Mouse (Mus musculus) limb, embryonic 13.5 days (tissue): ENCODE measurements around the gene H2-Q2. TPM values are rescaled to one million over a fixed set of nuclear protein-coding genes. Genes with fewer than 3 reads are reported as not detected.
"Not testable (repeated sequence)": the region's sequence is repeated elsewhere in the genome, so short reads cannot be mapped to it uniquely, and the experiment has no call there.

ENCODE experiments used
- ATAC-seq: fragments of 200-750 bp; cut with Nextera tagmentation; 2 replicates; pipeline ENCODE4 v1.8.0; 2017; ENCODE audit warnings: low read depth, moderate number of reproducible peaks, moderate TSS enrichment; ENCODE audit not compliant: low FRiP score
- H3K27ac ChIP-seq: fragments of 300-500 bp; sonication (generic); 2 replicates; pipeline ENCODE4 v1.5.1; 2015; ENCODE audit warnings: inconsistent platforms, mild to moderate bottlenecking, moderate library complexity
- H3K27me3 ChIP-seq: fragments of 300-500 bp; sonication (generic); 2 replicates; pipeline ENCODE4 v1.6.1; 2015; ENCODE audit warnings: mild to moderate bottlenecking, inconsistent platforms
- H3K36me3 ChIP-seq: fragments of 300-500 bp; sonication (generic); 2 replicates; pipeline ENCODE4 v1.6.1; 2015; ENCODE audit warnings: inconsistent platforms, mild to moderate bottlenecking, moderate library complexity
- H3K4me1 ChIP-seq: fragments of 300-500 bp; sonication (generic); 2 replicates; pipeline ENCODE4 v1.6.1; 2015; ENCODE audit warnings: inconsistent platforms
- H3K4me2 ChIP-seq: fragments of 300-500 bp; sonication (generic); replicated peaks from 2 replicates; pipeline ENCODE4 v1.6.1; 2015; ENCODE audit warnings: inconsistent platforms, mild to moderate bottlenecking, moderate library complexity
- H3K4me3 ChIP-seq: fragments of 300-500 bp; sonication (generic); 2 replicates; pipeline ENCODE4 v1.5.1; 2015; ENCODE audit warnings: moderate library complexity, mild to moderate bottlenecking, inconsistent platforms
- H3K9ac ChIP-seq: fragments of 300-500 bp; sonication (generic); 2 replicates; pipeline ENCODE4 v1.6.1; 2015; ENCODE audit warnings: mild to moderate bottlenecking, inconsistent platforms
- H3K9me3 ChIP-seq: fragments of 300-500 bp; sonication (generic); 2 replicates; pipeline ENCODE4 v1.6.1; 2016; ENCODE audit warnings: inconsistent platforms
- WGBS: fragments of 180-500 bp; shearing (Covaris S2); methylation state at CpG from one replicate; pipeline ENCODE4 v1.1.7; 2015; 5-methylcytosine and 5-hydroxymethylcytosine counted together
- polyA plus RNA-seq: library from polyadenylated mRNA; unstranded; fragments of >200 nt; fragmentation: Nextera tagmentation; extraction: Ambion mirVana; gene quantifications from 2 replicates; pipeline ENCODE4 v1.2.1, GENCODE M21; 2015

H2-Q2 gene
- polyA plus RNA-seq, 1 experiment from 2014 or later = 0.69 TPM

GRCm38 (mm10) chr17:35326000-35326399, 16.0 kb upstream of the H2-Q2 start:
- not testable (repeated sequence) for H3K9me3 ChIP-seq

GRCm38 (mm10) chr17:35329714-35330113, 12.3 kb upstream of the H2-Q2 start:
- H3K36me3 ChIP-seq, ATAC-seq, H3K27ac ChIP-seq, H3K9me3 ChIP-seq, H3K4me3 ChIP-seq, H3K4me1 ChIP-seq, H3K4me2 ChIP-seq, H3K9ac ChIP-seq: not testable (repeated sequence)
- WGBS = 57% methylated on average over 3 of the region's 3 CpGs
- peaks cover 30% of the 10 kb centered on the region for H3K27me3 ChIP-seq

More at GRCm38 (mm10) chr17:35326000-35326399, 16.0 kb upstream of the H2-Q2 start:
- not testable (repeated sequence) for ATAC-seq, H3K9ac ChIP-seq, H3K36me3 ChIP-seq, H3K4me3 ChIP-seq, H3K4me2 ChIP-seq, H3K27ac ChIP-seq, H3K4me1 ChIP-seq
- H3K27me3 ChIP-seq = peaks cover 43% of the 10 kb centered on the region

GRCm38 (mm10) chr17:35331546-35331945, 10.5 kb upstream of the H2-Q2 start:
- 63% methylated on average over 6 of the region's 6 CpGs for WGBS
- not testable (repeated sequence) for H3K27ac ChIP-seq, H3K9ac ChIP-seq, H3K9me3 ChIP-seq, ATAC-seq, H3K4me2 ChIP-seq, H3K4me1 ChIP-seq, H3K4me3 ChIP-seq, H3K36me3 ChIP-seq
- peaks cover 26% of the 10 kb centered on the region for H3K27me3 ChIP-seq

GRCm38 (mm10) chr17:35342711-35343476, 852 bp downstream of the H2-Q2 start:
- ATAC-seq = no peak
- Histone ChIP-seq H3K4me2 (peak overlapping the region; percentile 75), H3K27me3 (peaks cover 70% of the 10 kb centered on the region), H3K4me3 (peak overlapping the region; percentile 43), H3K36me3 (no peaks in the 10 kb centered on the region), H3K9ac (peak overlapping the region; percentile 57), H3K27ac (no peak overlapping the region), H3K4me1 (peaks cover 12% of the 10 kb centered on the region), H3K9me3 (no peaks in the 10 kb centered on the region)
- WGBS = 2% methylated on average over 46 of the region's 46 CpGs

- H3K36me3 ChIP-seq, H3K4me1 ChIP-seq, H3K9me3 ChIP-seq, H3K27ac ChIP-seq, H3K9ac ChIP-seq, H3K4me2 ChIP-seq, H3K4me3 ChIP-seq, ATAC-seq: not testable (repeated sequence)
- H3K27me3 ChIP-seq = peaks cover 43% of the 10 kb centered on the region
These were observed 5.6 kb downstream of the H2-Q2 start for GRCm38 (mm10) chr17:35347659-35348058.

- H3K9ac ChIP-seq, H3K27ac ChIP-seq, ATAC-seq, H3K4me1 ChIP-seq, H3K9me3 ChIP-seq, H3K4me3 ChIP-seq, H3K4me2 ChIP-seq, H3K36me3 ChIP-seq: not testable (repeated sequence)
- peaks cover 16% of the 10 kb centered on the region for H3K27me3 ChIP-seq
- 66% methylated on average over 6 of the region's 6 CpGs for WGBS
These were observed 11.2 kb downstream of the H2-Q2 start for GRCm38 (mm10) chr17:35353275-35353674.

- no peak overlapping the region for H3K4me2 ChIP-seq
- H3K27me3 ChIP-seq = peaks cover 24% of the 10 kb centered on the region
- peaks cover 5% of the 10 kb centered on the region; the same call in 1 of the 2 replicates for H3K4me1 ChIP-seq
- 79% methylated on average over 2 of the region's 2 CpGs for WGBS
- ATAC-seq = no peak
- no peaks in the 10 kb centered on the region for H3K9me3 ChIP-seq
- H3K36me3 ChIP-seq = no peaks in the 10 kb centered on the region
- no peak overlapping the region for H3K27ac ChIP-seq
- no peak overlapping the region for H3K9ac ChIP-seq
- no peak overlapping the region for H3K4me3 ChIP-seq
These were observed 12.0 kb downstream of the H2-Q2 start for GRCm38 (mm10) chr17:35354071-35354470.

GRCm38 (mm10) chr17:35357086-35357485, 15.0 kb downstream of the H2-Q2 start:
- WGBS = 31% methylated on average over 1 of the region's 1 CpGs
- Histone ChIP-seq H3K4me3 (no peak overlapping the region), H3K4me1 (peaks cover 9% of the 10 kb centered on the region; the same call in 1 of the 2 replicates), H3K27me3 (peaks cover 30% of the 10 kb centered on the region), H3K36me3 (no peaks in the 10 kb centered on the region), H3K9me3 (no peaks in the 10 kb centered on the region), H3K9ac (no peak overlapping the region), H3K27ac (no peak overlapping the region), H3K4me2 (no peak overlapping the region)
- ATAC-seq = no peak

GRCm38 (mm10) chr17:35358763-35359469, 16.9 kb downstream of the H2-Q2 start:
- peaks cover 30% of the 10 kb centered on the region for H3K27me3 ChIP-seq
- no peaks in the 10 kb centered on the region for H3K36me3 ChIP-seq
- H3K27ac ChIP-seq = no peak overlapping the region
- H3K9me3 ChIP-seq = peaks cover 8% of the 10 kb centered on the region
- WGBS = 6% methylated on average over 25 of the region's 38 CpGs
- H3K4me2 ChIP-seq = peak overlapping the region; percentile 74
- peaks cover 9% of the 10 kb centered on the region; the same call in 1 of the 2 replicates for H3K4me1 ChIP-seq
- peak overlapping the region; percentile 61 for H3K9ac ChIP-seq
- no peak for ATAC-seq
- peak overlapping the region; percentile 43 for H3K4me3 ChIP-seq

- peak overlapping the region; percentile 61 for H3K9ac ChIP-seq
These were observed 17.4 kb downstream of the H2-Q2 start for GRCm38 (mm10) chr17:35359470-35359862.

GRCm38 (mm10) chr17:35379369-35379728, 37.3 kb downstream of the H2-Q2 start, which contains the start of gene H2-Q4:
H2-Q4 (plus strand) TSS chr17:35379617.
- under 1% methylated on average over 16 of the region's 16 CpGs for WGBS
- Histone ChIP-seq H3K4me3 (peak within 1 kb of the TSS; percentile 66), H3K4me1 (0 out of 2 replicates have a peak, but pooled peaks cover 3% of the 10 kb centered on the region), H3K27ac (no peak within 1 kb of the TSS), H3K27me3 (peaks cover 10% of the 10 kb centered on the region; the same call in 1 of the 2 replicates), H3K36me3 (no peaks in the 10 kb centered on the region), H3K4me2 (peak within 1 kb of the TSS; percentile 93), H3K9ac (peak within 1 kb of the TSS; percentile 65), H3K9me3 (0 out of 2 replicates have a peak, but pooled peaks cover 5% of the 10 kb centered on the region)
- peak; percentile 88 for ATAC-seq

More at GRCm38 (mm10) chr17:35359470-35359862, 17.4 kb downstream of the H2-Q2 start:
- 15% methylated on average over 21 of the region's 21 CpGs for whole genome bisulfite sequencing
- no peak overlapping the region for H3K27ac ChIP-seq
- peaks cover 8% of the 10 kb centered on the region for H3K9me3 ChIP-seq
- H3K36me3 ChIP-seq = no peaks in the 10 kb centered on the region
- ATAC-seq = no peak
- H3K27me3 ChIP-seq = peaks cover 30% of the 10 kb centered on the region
- H3K4me2 ChIP-seq = peak overlapping the region; percentile 74
- H3K4me1 ChIP-seq = peaks cover 9% of the 10 kb centered on the region; the same call in 1 of the 2 replicates
- peak overlapping the region; percentile 43 for H3K4me3 ChIP-seq
